Mouse (Mus musculus): ENCODE measurements at regions not wholly inside any gene's neighbourhood (a gene's known extent, or its start where the extent isn't known, plus 50 kb on each side); places are given as distances from the start of the nearest gene placed in this dataset.

- H3K27me3 ChIP-seq = no peaks in the 10 kb centered on the region
- H3K27ac ChIP-seq = peak overlapping the region; percentile 3; the same call in 1 of the 2 replicates
- H3K9ac ChIP-seq = no peak overlapping the region
- H3K4me1 ChIP-seq (replicated peaks) = 0 out of 2 replicates have a peak, but pooled peaks cover 3% of the 10 kb centered on the region
- no peak overlapping the region for H3K4me2 ChIP-seq
- no peaks in the 10 kb centered on the region for H3K36me3 ChIP-seq
- no peak overlapping the region for H3K4me3 ChIP-seq
- no peak for ATAC-seq (replicated peaks; ENCODE audit: insufficient number of reproducible peaks, insufficient read depth, low FRiP score, low read depth)
- WGBS = 65% methylated on average over 1 of the region's 1 CpGs
- H3K9me3 ChIP-seq (replicated peaks) = no peaks in the 10 kb centered on the region
These were observed 708.5 kb upstream of the N6amt1 start for GRCm38 (mm10) chr16:86645436-86645835.

GRCm38 (mm10) chr16:86644912-86645312 lies 709.1 kb upstream of the N6amt1 start:
- Histone ChIP-seq H3K27me3 (no peaks in the 10 kb centered on the region), H3K9ac (no peak overlapping the region), H3K4me2 (no peak overlapping the region), H3K4me3 (no peak overlapping the region), H3K36me3 (no peaks in the 10 kb centered on the region), H3K9me3 (replicated peaks) (no peaks in the 10 kb centered on the region), H3K27ac (peak overlapping the region; percentile 3; the same call in 1 of the 2 replicates), H3K4me1 (replicated peaks) (0 out of 2 replicates have a peak, but pooled peaks cover 3% of the 10 kb centered on the region)
- ATAC-seq (replicated peaks; ENCODE audit: insufficient number of reproducible peaks, insufficient read depth, low FRiP score, low read depth) = no peak
- 34% methylated on average over 2 of the region's 2 CpGs for WGBS

GRCm38 (mm10) chr16:86604166-86604565 lies 702.5 kb upstream of the Adamts5 start:
- no peaks in the 10 kb centered on the region for H3K27me3 ChIP-seq

GRCm38 (mm10) chr16:86594992-86595391 lies 693.4 kb upstream of the Adamts5 start:
- Histone ChIP-seq H3K9me3 (replicated peaks) (no peaks in the 10 kb centered on the region), H3K36me3 (no peaks in the 10 kb centered on the region), H3K27ac (no peak overlapping the region), H3K4me3 (no peak overlapping the region), H3K4me1 (replicated peaks) (no peaks in the 10 kb centered on the region), H3K27me3 (no peaks in the 10 kb centered on the region), H3K9ac (no peak overlapping the region), H3K4me2 (no peak overlapping the region)
- 0 out of 2 replicates have a peak, but pooled peaks have one; percentile 18 for ATAC-seq (replicated peaks; ENCODE audit: insufficient number of reproducible peaks, insufficient read depth, low FRiP score, low read depth)
- 48% methylated on average over 3 of the region's 3 CpGs for WGBS

More at GRCm38 (mm10) chr16:86604166-86604565, 702.5 kb upstream of the Adamts5 start:
- 77% methylated on average over 7 of the region's 7 CpGs for WGBS
- no peaks in the 10 kb centered on the region for H3K36me3 ChIP-seq
- no peak overlapping the region for H3K4me2 ChIP-seq
- no peak for ATAC-seq (replicated peaks; ENCODE audit: insufficient number of reproducible peaks, insufficient read depth, low FRiP score, low read depth)
- H3K9me3 ChIP-seq (replicated peaks) = no peaks in the 10 kb centered on the region
- H3K9ac ChIP-seq = no peak overlapping the region
- no peak overlapping the region for H3K4me3 ChIP-seq
- H3K27ac ChIP-seq = no peak overlapping the region
- H3K4me1 ChIP-seq (replicated peaks) = no peaks in the 10 kb centered on the region

- Histone ChIP-seq H3K4me2 (no peak overlapping the region), H3K9ac (no peak overlapping the region), H3K27ac (no peak overlapping the region), H3K4me3 (no peak overlapping the region), H3K4me1 (replicated peaks) (no peaks in the 10 kb centered on the region), H3K27me3 (no peaks in the 10 kb centered on the region), H3K9me3 (replicated peaks) (no peaks in the 10 kb centered on the region), H3K36me3 (no peaks in the 10 kb centered on the region)
- no peak for ATAC-seq (replicated peaks; ENCODE audit: insufficient number of reproducible peaks, insufficient read depth, low FRiP score, low read depth)
- 80% methylated on average over 4 of the region's 4 CpGs for WGBS
These were observed 684.4 kb upstream of the Adamts5 start for GRCm38 (mm10) chr16:86586044-86586443.

GRCm38 (mm10) chr16:86578281-86578680 lies 676.7 kb upstream of the Adamts5 start:
- Histone ChIP-seq H3K9ac (no peak overlapping the region), H3K36me3 (no peaks in the 10 kb centered on the region), H3K4me3 (no peak overlapping the region), H3K27me3 (no peaks in the 10 kb centered on the region), H3K4me2 (no peak overlapping the region), H3K27ac (no peak overlapping the region), H3K4me1 (replicated peaks) (no peaks in the 10 kb centered on the region), H3K9me3 (replicated peaks) (no peaks in the 10 kb centered on the region)
- WGBS = 72% methylated on average over 5 of the region's 5 CpGs
- ATAC-seq (replicated peaks; ENCODE audit: insufficient number of reproducible peaks, insufficient read depth, low FRiP score, low read depth) = no peak

- ATAC-seq (replicated peaks; ENCODE audit: insufficient number of reproducible peaks, insufficient read depth, low FRiP score, low read depth) = no peak
- Histone ChIP-seq H3K9me3 (replicated peaks) (no peaks in the 10 kb centered on the region), H3K36me3 (no peaks in the 10 kb centered on the region), H3K27me3 (no peaks in the 10 kb centered on the region), H3K4me1 (replicated peaks) (no peaks in the 10 kb centered on the region), H3K4me3 (no peak overlapping the region), H3K27ac (no peak overlapping the region), H3K9ac (no peak overlapping the region), H3K4me2 (no peak overlapping the region)
- WGBS = 71% methylated on average over 4 of the region's 4 CpGs
These were observed 645.9 kb upstream of the Adamts5 start for GRCm38 (mm10) chr16:86547465-86548043.

- ATAC-seq (replicated peaks; ENCODE audit: insufficient number of reproducible peaks, insufficient read depth, low FRiP score, low read depth) = no peak
- 85% methylated on average over 3 of the region's 3 CpGs for WGBS
These were observed 645.3 kb upstream of the Adamts5 start for GRCm38 (mm10) chr16:86546905-86547304.

GRCm38 (mm10) chr16:86544121-86544520 lies 642.5 kb upstream of the Adamts5 start:
- ATAC-seq (replicated peaks; ENCODE audit: insufficient number of reproducible peaks, insufficient read depth, low FRiP score, low read depth) = no peak
- no peak overlapping the region for H3K4me2 ChIP-seq
- H3K27me3 ChIP-seq = no peaks in the 10 kb centered on the region
- H3K9ac ChIP-seq = no peak overlapping the region
- H3K36me3 ChIP-seq = no peaks in the 10 kb centered on the region
- no peaks in the 10 kb centered on the region for H3K4me1 ChIP-seq (replicated peaks)
- H3K4me3 ChIP-seq = no peak overlapping the region
- H3K27ac ChIP-seq = no peak overlapping the region
- 51% methylated on average over 1 of the region's 1 CpGs for WGBS
- H3K9me3 ChIP-seq (replicated peaks) = no peaks in the 10 kb centered on the region

More at GRCm38 (mm10) chr16:86546905-86547304, 645.3 kb upstream of the Adamts5 start:
- H3K4me3 ChIP-seq = no peak overlapping the region
- H3K27me3 ChIP-seq = no peaks in the 10 kb centered on the region
- no peak overlapping the region for H3K27ac ChIP-seq
- H3K4me1 ChIP-seq (replicated peaks) = no peaks in the 10 kb centered on the region
- no peaks in the 10 kb centered on the region for H3K36me3 ChIP-seq
- H3K9me3 ChIP-seq (replicated peaks) = no peaks in the 10 kb centered on the region
- H3K4me2 ChIP-seq = no peak overlapping the region
- H3K9ac ChIP-seq = no peak overlapping the region

- H3K9me3 ChIP-seq (replicated peaks) = no peaks in the 10 kb centered on the region
- no peak overlapping the region for H3K4me3 ChIP-seq
- no peaks in the 10 kb centered on the region for H3K27me3 ChIP-seq
- H3K9ac ChIP-seq = no peak overlapping the region
- 44% methylated on average over 5 of the region's 5 CpGs for WGBS
- no peak overlapping the region for H3K27ac ChIP-seq
- H3K36me3 ChIP-seq = no peaks in the 10 kb centered on the region
- H3K4me2 ChIP-seq = no peak overlapping the region
- H3K4me1 ChIP-seq (replicated peaks) = no peaks in the 10 kb centered on the region
- ATAC-seq (replicated peaks; ENCODE audit: insufficient number of reproducible peaks, insufficient read depth, low FRiP score, low read depth) = no peak
These were observed 634.9 kb upstream of the Adamts5 start for GRCm38 (mm10) chr16:86536479-86536878.

- no peak overlapping the region for H3K9ac ChIP-seq
- H3K9me3 ChIP-seq (replicated peaks) = no peaks in the 10 kb centered on the region
- no peaks in the 10 kb centered on the region for H3K27me3 ChIP-seq
- no peaks in the 10 kb centered on the region for H3K4me1 ChIP-seq (replicated peaks)
- H3K36me3 ChIP-seq = no peaks in the 10 kb centered on the region
- no peak; the same call in 1 of the 2 replicates for ATAC-seq (replicated peaks; ENCODE audit: insufficient number of reproducible peaks, insufficient read depth, low FRiP score, low read depth)
- H3K27ac ChIP-seq = no peak overlapping the region
- no peak overlapping the region for H3K4me2 ChIP-seq
- H3K4me3 ChIP-seq = no peak overlapping the region
- WGBS = 88% methylated on average over 3 of the region's 3 CpGs
These were observed 622.5 kb upstream of the Adamts5 start for GRCm38 (mm10) chr16:86524135-86524534.

- 43% methylated on average over 1 of the region's 1 CpGs for WGBS
- no peak overlapping the region for H3K4me3 ChIP-seq
- ATAC-seq (replicated peaks; ENCODE audit: insufficient number of reproducible peaks, insufficient read depth, low FRiP score, low read depth) = no peak
These were observed 615.3 kb upstream of the Adamts5 start for GRCm38 (mm10) chr16:86516935-86517334.

More at GRCm38 (mm10) chr16:86516935-86517334, 615.3 kb upstream of the Adamts5 start:
- Histone ChIP-seq H3K9ac (no peak overlapping the region), H3K36me3 (no peaks in the 10 kb centered on the region), H3K9me3 (replicated peaks) (no peaks in the 10 kb centered on the region), H3K27me3 (no peaks in the 10 kb centered on the region), H3K4me2 (no peak overlapping the region), H3K27ac (no peak overlapping the region), H3K4me1 (replicated peaks) (no peaks in the 10 kb centered on the region; the same call in 1 of the 2 replicates)

Measured in heart, embryonic 15.5 days (tissue).